Mouse (Mus musculus) gastrocnemius, postnatal 10 days (tissue): ENCODE results near the gene Gramd1b. TPM values are rescaled to one million over a fixed set of nuclear protein-coding genes. Genes with fewer than 3 reads are reported as not detected.

ENCODE experiments used
- DNase-seq: peaks from one replicate; pipeline ENCODE4 v3.0.0; 2021; ENCODE audit warnings: mixed read lengths
- total RNA-seq, 2 experiments: library from RNA; stranded (reverse); gene quantifications; 2 replicates each; pipeline ENCODE4 v1.2.3; 2021

The Gramd1b gene
- total RNA-seq, 2 experiments from 2014 or later = 15.6 to 20.4 TPM

- no peak for DNase-seq
These were observed 228.8 kb downstream of the Gramd1b start for GRCm38 (mm10) chr9:40302375-40302774.

DNA sequence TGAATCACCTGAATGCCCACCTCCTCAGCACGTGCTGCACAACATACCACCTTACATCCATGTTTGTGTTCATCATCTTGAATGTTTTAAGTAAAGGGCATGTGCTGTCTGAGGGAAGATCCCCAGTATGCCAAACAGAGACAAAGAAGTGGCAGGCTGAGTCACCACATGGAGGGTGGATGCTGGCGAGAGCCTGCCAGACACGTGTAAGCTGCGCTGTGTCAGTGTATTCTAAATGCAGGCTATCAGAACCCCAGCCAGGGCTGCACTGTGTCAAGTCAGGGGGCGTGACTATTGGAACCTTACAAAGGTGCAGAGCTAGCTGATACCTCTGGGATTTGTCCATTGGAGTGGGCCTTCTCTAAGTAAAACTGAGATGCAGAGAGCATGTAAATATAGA lies 229.7 kb downstream of the Gramd1b start:
- DNase-seq = no peak

DNA sequence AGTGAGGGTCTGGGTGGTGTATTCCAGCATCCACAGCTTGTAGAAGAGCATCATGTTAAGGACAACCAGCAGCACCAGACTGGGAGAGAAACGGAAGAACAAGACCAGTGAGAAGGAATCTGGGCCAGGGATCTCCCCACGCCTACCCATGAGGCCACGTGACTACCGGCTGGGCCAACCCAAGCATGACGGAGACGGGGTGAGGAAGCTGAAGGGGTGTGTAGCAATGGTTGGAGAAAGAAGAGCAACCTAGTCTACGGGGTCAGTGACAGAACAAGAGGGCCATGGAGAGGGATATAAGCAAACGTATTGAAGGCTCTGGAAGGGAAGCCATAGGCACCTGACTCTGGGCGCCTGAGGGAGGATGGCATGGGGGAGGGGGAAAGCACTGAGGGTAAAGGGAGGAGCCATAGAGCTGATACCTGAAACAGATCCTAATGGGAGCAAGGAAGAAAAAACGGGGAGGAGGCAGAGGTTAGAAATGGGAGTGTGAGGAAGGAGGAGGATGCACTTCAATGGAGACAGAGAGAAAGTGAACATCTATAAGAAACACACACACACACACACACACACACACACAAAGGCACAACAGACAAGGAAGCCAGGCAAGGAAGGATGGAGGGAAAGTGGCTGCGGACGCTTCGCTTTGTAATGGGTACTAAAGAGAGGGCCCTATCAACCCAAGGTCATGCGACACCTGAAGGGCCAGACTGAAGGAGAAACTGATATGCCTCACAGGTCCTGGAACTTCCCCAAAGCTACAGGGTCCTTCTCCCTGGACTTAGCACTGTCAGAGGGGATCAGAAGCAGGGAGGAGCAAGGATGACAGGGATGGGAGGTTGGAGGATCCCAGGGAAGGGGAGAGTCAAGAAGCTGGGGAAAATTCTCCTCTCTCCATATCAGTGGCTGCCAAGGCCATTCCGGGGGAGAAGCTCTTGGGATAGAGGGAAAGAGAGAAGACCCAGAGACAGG lies 230.9 kb downstream of the Gramd1b start:
- DNase-seq = no peak

GRCm38 (mm10) chr9:40299323-40299722 lies 231.9 kb downstream of the Gramd1b start:
- no peak for DNase-seq

DNA sequence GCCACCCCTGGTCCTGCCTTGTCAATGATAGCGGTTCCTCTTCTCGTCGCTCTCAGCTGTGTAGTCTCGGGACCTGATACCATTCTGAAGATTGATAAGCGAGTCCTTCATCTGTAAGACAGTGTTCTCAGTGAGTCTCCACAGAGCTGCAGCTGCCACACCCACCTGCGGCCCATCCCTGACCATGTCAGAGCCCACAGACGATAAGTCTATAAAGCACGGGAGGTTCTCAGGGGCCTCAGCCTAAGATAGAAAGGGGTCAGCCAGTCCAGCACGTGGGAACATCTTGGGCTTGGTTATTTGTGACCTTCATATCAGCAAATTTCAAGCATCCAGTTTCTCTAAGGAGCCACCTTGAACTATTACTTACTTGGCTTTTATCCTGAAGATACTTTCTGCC lies 233.2 kb downstream of the Gramd1b start:
- DNase-seq = no peak

- no peak for DNase-seq
These were observed 234.9 kb downstream of the Gramd1b start for GRCm38 (mm10) chr9:40296251-40296650.

DNA sequence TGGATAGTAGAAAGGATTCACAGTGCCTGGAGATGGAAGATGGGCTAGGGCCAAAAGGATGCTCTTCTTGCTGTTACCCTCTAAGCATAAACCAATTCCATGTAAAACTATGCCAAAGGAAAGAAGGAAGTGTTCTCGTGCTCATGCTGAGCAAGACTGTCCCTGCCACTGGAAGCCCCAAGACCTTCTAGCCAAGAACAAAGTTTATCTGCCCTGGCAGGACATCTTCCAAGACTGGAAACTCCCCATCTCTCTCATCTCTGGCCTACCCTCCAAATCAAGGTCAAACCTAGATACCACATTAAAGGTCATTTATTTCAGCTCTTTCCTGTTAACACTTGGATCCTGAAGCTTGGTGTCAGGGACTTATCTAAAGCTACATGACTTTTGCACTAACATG lies 236.3 kb downstream of the Gramd1b start:
- DNase-seq = no peak

- DNase-seq = no peak
These were observed 237.0 kb downstream of the Gramd1b start for GRCm38 (mm10) chr9:40294210-40294609.

DNA sequence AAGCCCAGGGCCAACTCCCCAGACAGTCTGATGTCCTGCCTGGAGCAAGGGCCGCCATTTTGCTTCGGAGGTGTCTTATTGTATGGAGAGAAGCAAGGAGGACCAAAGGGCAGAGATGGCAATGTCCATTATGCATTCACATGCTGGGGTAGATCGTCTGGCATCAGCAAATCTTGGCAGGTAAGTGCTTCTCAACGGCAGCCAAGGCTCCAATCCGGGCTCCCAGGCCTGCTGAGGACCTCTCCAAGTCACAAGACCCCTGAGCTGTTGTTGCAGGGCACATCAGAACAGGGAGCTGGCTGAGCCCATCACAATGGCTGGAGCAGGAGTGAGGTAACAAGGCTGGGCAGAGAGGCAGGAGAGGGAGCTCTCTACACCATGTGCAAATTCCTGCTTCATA lies 237.4 kb downstream of the Gramd1b start:
- no peak for DNase-seq

DNA sequence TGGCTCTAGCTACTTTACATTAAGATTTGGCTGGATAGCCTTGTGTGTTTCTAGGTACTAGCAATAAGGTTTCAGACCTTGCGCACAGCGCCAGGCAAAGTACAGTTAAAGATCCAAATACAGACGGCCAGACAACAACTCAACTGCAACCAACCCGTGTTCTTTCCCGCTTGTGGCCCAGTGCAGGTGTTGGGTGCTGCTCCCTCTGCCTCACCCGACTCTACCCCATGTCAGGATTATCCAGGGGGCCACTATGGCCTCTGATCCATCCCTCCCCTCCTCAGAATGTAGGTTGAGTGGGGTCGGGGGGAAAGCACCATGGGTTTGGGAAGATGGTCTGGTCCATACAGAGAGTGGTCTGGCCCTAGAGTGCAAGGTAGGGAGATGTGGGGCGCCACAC lies 237.9 kb downstream of the Gramd1b start:
- DNase-seq = no peak

DNA sequence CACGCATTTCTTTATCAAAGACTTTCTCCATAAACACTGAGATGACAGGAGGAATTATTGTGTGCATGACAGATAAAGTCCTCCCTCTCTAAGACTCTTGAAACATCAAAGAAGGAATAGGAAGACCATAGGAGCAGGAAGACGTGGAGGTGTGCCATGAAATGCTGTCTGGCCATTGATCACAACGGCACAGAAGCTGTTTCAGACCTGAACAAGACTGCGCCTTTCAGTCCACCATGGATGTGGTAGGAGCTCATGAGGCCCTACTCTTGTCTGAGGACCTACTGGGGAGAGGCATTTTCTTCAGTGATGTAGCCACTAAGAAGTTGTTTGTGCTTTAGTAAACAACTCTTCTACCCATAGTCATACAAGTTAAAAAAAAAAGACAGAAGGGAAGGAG lies 238.7 kb downstream of the Gramd1b start:
- DNase-seq = no peak

- no peak for DNase-seq
These were observed 248.2 kb downstream of the Gramd1b start for GRCm38 (mm10) chr9:40282968-40283367.

GRCm38 (mm10) chr9:40279438-40279837 lies 251.7 kb downstream of the Gramd1b start:
- DNase-seq = no peak

DNA sequence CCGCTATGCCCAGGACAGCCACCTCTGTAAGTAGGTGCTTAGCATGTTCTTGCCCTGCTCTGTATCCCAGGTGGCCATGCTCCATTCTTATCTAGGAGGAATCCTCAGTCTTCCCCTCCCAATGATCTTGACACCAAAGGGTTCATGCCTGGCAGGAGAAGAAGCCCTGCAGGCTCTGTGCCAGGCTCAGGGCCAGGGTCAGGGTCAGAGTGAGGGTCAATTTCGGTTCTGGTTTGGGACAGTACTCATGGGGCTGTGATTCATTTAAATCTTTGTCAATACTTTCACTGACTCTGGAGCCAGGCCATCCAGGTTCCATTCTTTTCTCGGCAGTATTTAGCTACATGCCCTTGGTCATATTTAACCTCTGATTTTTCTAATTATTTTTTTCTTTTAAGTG lies 253.5 kb downstream of the Gramd1b start:
- DNase-seq = no peak

DNA sequence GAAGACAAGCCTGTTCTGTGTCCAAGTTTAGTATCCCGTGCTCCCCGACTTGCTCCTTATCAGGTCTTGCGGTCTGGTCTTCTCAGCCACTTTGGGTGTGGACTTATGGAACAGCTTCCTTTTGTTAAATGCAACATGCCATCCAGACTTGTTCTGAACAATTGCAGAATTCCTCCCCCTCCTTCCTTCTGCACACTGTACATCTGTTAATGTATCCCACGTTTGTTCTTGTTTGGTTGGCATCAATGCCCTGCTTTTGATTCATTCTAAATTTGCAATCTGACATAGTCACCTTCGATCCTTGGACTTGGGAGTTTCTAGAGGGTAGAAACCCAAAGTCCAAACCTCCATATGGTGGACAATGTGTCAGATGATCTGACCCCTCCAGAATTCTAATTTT lies 255.3 kb downstream of the Gramd1b start:
- DNase-seq = no peak

- no peak for DNase-seq
These were observed 258.4 kb downstream of the Gramd1b start for GRCm38 (mm10) chr9:40272822-40273221.

GRCm38 (mm10) chr9:40271075-40271474 lies 260.1 kb downstream of the Gramd1b start:
- DNase-seq = no peak

- no peak for DNase-seq
These were observed 261.3 kb downstream of the Gramd1b start for GRCm38 (mm10) chr9:40269880-40270279.

DNA sequence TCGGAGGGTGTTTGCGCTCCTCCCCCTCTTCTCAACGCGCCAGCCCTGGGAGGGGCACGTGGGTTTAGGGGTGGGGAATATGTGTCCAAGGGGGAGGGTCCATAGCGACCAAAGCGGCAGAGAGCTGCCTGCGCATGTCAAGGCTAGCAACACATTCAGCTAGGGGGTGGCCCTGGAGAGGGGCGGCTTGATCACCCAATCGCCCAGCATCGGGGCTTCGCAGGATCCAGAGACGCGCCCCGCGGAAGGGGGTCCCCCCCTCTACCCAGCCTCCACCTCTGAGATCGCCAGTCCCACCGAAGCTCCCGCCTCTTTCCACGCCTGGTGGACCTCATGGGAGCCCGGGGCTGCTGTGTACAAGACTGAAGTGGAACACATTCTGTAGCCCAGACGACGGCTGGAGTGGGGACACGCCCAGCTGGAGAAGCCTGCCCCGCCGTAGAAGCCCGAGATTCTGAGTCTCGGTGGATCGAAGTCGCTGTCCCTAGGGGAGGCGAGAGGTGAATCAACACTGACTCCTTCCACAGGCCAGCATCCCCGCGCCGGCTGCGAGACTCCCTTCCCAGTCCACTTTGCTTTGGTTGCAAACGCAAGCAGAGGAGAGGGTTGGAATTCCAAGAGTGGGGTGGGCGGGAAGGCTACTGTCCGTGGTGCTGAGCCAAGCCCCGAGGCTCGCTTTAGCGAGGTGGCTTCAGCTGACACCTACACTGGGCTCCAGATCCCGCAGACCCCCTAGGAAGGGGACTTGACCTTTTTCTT lies 261.9 kb downstream of the Gramd1b start, which contains the start of gene Scn3b:
Gene Scn3b (plus strand): TSS at position 115 of the 759 bp plus-strand sequence.
- DNase-seq = peak; percentile 49

DNA sequence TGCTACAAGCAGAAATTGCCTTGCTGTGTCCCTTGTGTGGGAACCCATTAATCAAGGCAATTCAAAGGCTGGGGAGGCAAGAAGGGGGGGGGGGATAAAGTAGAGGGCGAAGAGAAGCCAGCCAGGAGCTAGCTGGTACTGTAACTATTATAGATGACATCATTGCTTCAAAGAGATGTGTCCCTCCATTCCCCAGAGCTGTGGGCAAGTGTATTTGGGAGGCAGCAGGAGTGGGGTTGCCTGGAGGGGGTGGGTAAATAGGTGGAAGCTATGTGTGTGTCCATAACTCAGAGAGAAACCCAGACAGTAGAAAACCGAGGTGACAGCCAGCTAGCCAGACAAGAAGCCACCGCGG lies 262.5 kb downstream of the Gramd1b start:
- no peak for DNase-seq

DNA sequence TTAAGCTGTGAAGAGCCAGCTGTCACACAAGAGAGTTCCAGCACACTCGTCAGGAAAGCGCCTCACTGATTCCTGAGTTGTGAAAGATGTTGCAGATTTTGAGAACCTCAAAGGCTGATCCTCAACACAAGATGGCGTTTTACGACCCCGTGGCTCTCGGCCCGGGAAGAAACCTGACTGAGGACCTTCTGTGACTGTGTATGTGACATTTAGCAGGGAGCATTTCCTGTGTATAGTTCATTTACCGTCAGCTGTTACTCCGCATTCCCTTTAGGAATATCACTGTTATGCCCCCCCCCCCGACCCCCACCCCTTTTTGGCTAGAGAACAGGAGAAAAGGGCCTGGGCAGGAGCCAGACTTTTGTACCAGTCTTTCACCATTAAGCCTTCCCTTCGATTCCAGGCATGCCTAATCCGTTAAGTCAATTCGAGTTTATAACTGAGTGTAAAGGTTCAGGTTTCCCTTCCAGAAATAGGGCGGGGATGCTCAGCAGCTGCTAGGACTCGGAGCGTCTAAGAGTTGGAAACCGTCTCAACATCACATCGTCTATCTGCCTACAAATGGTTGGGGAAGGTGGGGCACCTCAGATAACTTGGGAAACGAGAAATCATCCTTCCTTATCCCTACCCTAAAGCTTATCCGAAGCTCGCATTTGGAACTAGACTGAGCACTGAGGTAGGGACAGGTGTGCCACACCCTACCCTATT lies 263.0 kb downstream of the Gramd1b start:
- peak; percentile 13 for DNase-seq

DNA sequence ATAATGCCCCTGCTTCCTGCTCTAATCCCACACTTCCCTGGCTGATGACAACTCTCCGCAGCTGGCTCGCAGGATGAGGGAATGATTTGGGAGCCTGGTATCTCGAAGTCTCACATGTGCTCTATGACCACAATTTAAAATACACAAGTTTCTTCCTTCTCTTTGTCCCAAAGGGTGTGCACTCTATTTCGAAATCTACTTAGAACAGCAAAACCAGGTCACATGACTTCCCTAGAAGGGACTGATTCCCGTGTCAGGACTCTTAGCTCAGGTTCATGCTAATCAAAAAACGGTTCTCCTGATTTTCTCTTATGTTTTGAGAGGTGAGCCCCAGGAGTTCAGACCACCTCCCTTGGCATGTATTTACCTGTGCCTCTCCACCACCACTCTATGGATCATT lies 267.3 kb downstream of the Gramd1b start:
- DNase-seq = no peak

- DNase-seq = no peak
These were observed 278.7 kb downstream of the Gramd1b start for GRCm38 (mm10) chr9:40252459-40252858.
